Mouse (Mus musculus): ENCODE data around the gene Gm17324. TPM values are rescaled to one million over a fixed set of nuclear protein-coding genes. Genes with fewer than 3 reads are reported as not detected.
"Not testable (repeated sequence)": the region's sequence is repeated elsewhere in the genome, so short reads cannot be mapped to it uniquely, and the experiment has no call there.

The Gm17324 gene
- total RNA-seq (2017): 1.5 TPM in 1 of 2 replicates, not detected in the other

- peak; percentile 71 to 82 for ATAC-seq (replicated peaks in 1 of 2; ENCODE audit: insufficient read depth in 1 of 2, low FRiP score in 2 of 2, low TSS enrichment in 1 of 2, low read depth in 1 of 2, poor library complexity in 2 of 2, severe bottlenecking in 2 of 2)
These were observed at the start of gene Gm17324, which contains the start of gene Mto1 for GRCm38 (mm10) chr9:78447973-78448873. TSS of gene Gm17324 (minus strand) at chr9:78448786. TSS of gene Mto1 (plus strand) at chr9:78448208.

GRCm38 (mm10) chr9:78493171-78493570, 44.6 kb upstream of the Gm17324 start:
- 0 out of 4 replicates have a peak, but pooled peaks of 1 of the 2 experiments have one; percentile 4 for ATAC-seq (replicated peaks in 1 of 2; ENCODE audit: insufficient read depth in 1 of 2, low FRiP score in 2 of 2, low TSS enrichment in 1 of 2, low read depth in 1 of 2, poor library complexity in 2 of 2, severe bottlenecking in 2 of 2)

- no peak for ATAC-seq (replicated peaks in 1 of 2; ENCODE audit: insufficient read depth in 1 of 2, low FRiP score in 2 of 2, low TSS enrichment in 1 of 2, low read depth in 1 of 2, poor library complexity in 2 of 2, severe bottlenecking in 2 of 2)
These were observed 43.7 kb upstream of the Gm17324 start for GRCm38 (mm10) chr9:78492254-78492653.

- no peak for ATAC-seq (replicated peaks in 1 of 2; ENCODE audit: insufficient read depth in 1 of 2, low FRiP score in 2 of 2, low TSS enrichment in 1 of 2, low read depth in 1 of 2, poor library complexity in 2 of 2, severe bottlenecking in 2 of 2)
These were observed 42.6 kb upstream of the Gm17324 start for GRCm38 (mm10) chr9:78491169-78491568.

GRCm38 (mm10) chr9:78488890-78489420, 40.4 kb upstream of the Gm17324 start, which contains the start of gene Eef1a1:
TSS of gene Eef1a1 (minus strand) at chr9:78489151.
- peak; percentile 53 to 65; a peak in 3 of 4 replicates for ATAC-seq (replicated peaks in 1 of 2; ENCODE audit: insufficient read depth in 1 of 2, low FRiP score in 2 of 2, low TSS enrichment in 1 of 2, low read depth in 1 of 2, poor library complexity in 2 of 2, severe bottlenecking in 2 of 2)

- ATAC-seq (replicated peaks in 1 of 2; ENCODE audit: insufficient read depth in 1 of 2, low FRiP score in 2 of 2, low TSS enrichment in 1 of 2, low read depth in 1 of 2, poor library complexity in 2 of 2, severe bottlenecking in 2 of 2): not testable (repeated sequence)
These were observed 39.4 kb upstream of the Gm17324 start for GRCm38 (mm10) chr9:78488021-78488420.

- no peak for ATAC-seq (replicated peaks in 1 of 2; ENCODE audit: insufficient read depth in 1 of 2, low FRiP score in 2 of 2, low TSS enrichment in 1 of 2, low read depth in 1 of 2, poor library complexity in 2 of 2, severe bottlenecking in 2 of 2)
These were observed 36.1 kb upstream of the Gm17324 start for GRCm38 (mm10) chr9:78484660-78485059.

- ATAC-seq (replicated peaks in 1 of 2; ENCODE audit: insufficient read depth in 1 of 2, low FRiP score in 2 of 2, low TSS enrichment in 1 of 2, low read depth in 1 of 2, poor library complexity in 2 of 2, severe bottlenecking in 2 of 2): no peak
These were observed 33.8 kb upstream of the Gm17324 start for GRCm38 (mm10) chr9:78482386-78482785.

GRCm38 (mm10) chr9:78481423-78482331, 33.1 kb upstream of the Gm17324 start:
- ATAC-seq (replicated peaks in 1 of 2; ENCODE audit: insufficient read depth in 1 of 2, low FRiP score in 2 of 2, low TSS enrichment in 1 of 2, low read depth in 1 of 2, poor library complexity in 2 of 2, severe bottlenecking in 2 of 2): peak; percentile 74 to 75

- peak; percentile 43 to 60 for ATAC-seq (replicated peaks in 1 of 2; ENCODE audit: insufficient read depth in 1 of 2, low FRiP score in 2 of 2, low TSS enrichment in 1 of 2, low read depth in 1 of 2, poor library complexity in 2 of 2, severe bottlenecking in 2 of 2)
These were observed 32.2 kb upstream of the Gm17324 start for GRCm38 (mm10) chr9:78480706-78481358.

- ATAC-seq (replicated peaks in 1 of 2; ENCODE audit: insufficient read depth in 1 of 2, low FRiP score in 2 of 2, low TSS enrichment in 1 of 2, low read depth in 1 of 2, poor library complexity in 2 of 2, severe bottlenecking in 2 of 2): not testable (repeated sequence)
These were observed 31.6 kb upstream of the Gm17324 start for GRCm38 (mm10) chr9:78480227-78480626.

GRCm38 (mm10) chr9:78479308-78479707, 30.7 kb upstream of the Gm17324 start:
- ATAC-seq (replicated peaks in 1 of 2; ENCODE audit: insufficient read depth in 1 of 2, low FRiP score in 2 of 2, low TSS enrichment in 1 of 2, low read depth in 1 of 2, poor library complexity in 2 of 2, severe bottlenecking in 2 of 2): not testable (repeated sequence)

- not testable (repeated sequence) for ATAC-seq (replicated peaks in 1 of 2; ENCODE audit: insufficient read depth in 1 of 2, low FRiP score in 2 of 2, low TSS enrichment in 1 of 2, low read depth in 1 of 2, poor library complexity in 2 of 2, severe bottlenecking in 2 of 2)
These were observed 29.5 kb upstream of the Gm17324 start for GRCm38 (mm10) chr9:78478009-78478605.

- no peak for ATAC-seq (replicated peaks in 1 of 2; ENCODE audit: insufficient read depth in 1 of 2, low FRiP score in 2 of 2, low TSS enrichment in 1 of 2, low read depth in 1 of 2, poor library complexity in 2 of 2, severe bottlenecking in 2 of 2)
These were observed 28.5 kb upstream of the Gm17324 start for GRCm38 (mm10) chr9:78477021-78477551.

- ATAC-seq (replicated peaks in 1 of 2; ENCODE audit: insufficient read depth in 1 of 2, low FRiP score in 2 of 2, low TSS enrichment in 1 of 2, low read depth in 1 of 2, poor library complexity in 2 of 2, severe bottlenecking in 2 of 2): no peak
These were observed 28.0 kb upstream of the Gm17324 start for GRCm38 (mm10) chr9:78476531-78477020.

- no peak for ATAC-seq (replicated peaks in 1 of 2; ENCODE audit: insufficient read depth in 1 of 2, low FRiP score in 2 of 2, low TSS enrichment in 1 of 2, low read depth in 1 of 2, poor library complexity in 2 of 2, severe bottlenecking in 2 of 2)
These were observed 27.3 kb upstream of the Gm17324 start for GRCm38 (mm10) chr9:78475873-78476272.
